Mouse (Mus musculus) brain, embryonic 14.5 days (tissue): ENCODE data around the gene Rprd2.
"Not testable (repeated sequence)": the region's sequence is repeated elsewhere in the genome, so short reads cannot be mapped to it uniquely, and the experiment has no call there.

ENCODE experiments used
- CTCF ChIP-seq: fragments of 200-500 bp; IDR thresholded peaks from 2 replicates; pipeline ENCODE4 v1.5.1; 2012; ENCODE audit warnings: inconsistent platforms, mild to moderate bottlenecking, moderate library complexity, borderline replicate concordance; ENCODE audit not compliant: insufficient read depth, insufficient read length; ENCODE audit errors: extremely low read depth
- POLR2A ChIP-seq: fragments of 200-500 bp; IDR thresholded peaks from 2 replicates; pipeline ENCODE4 v1.6.1; 2012; ENCODE audit warnings: mild to moderate bottlenecking, inconsistent platforms, borderline replicate concordance; ENCODE audit not compliant: poor library complexity, insufficient read depth, insufficient read length, severe bottlenecking; ENCODE audit errors: extremely low read depth

- TF ChIP-seq CTCF, POLR2A: not testable (repeated sequence)
These were observed 11.0 kb downstream of the Rprd2 start for GRCm38 (mm10) chr3:95807630-95808029.
